Mouse (Mus musculus) lung, embryonic 16.5 days (tissue): ENCODE measurements around the gene Tas2r135. TPM values are rescaled to one million over a fixed set of nuclear protein-coding genes. Genes with fewer than 3 reads are reported as not detected.

Experiments
- ATAC-seq: fragments of 200-750 bp; cut with Nextera tagmentation; 2 replicates; pipeline ENCODE4 v1.8.0; 2017; ENCODE audit warnings: low read depth, mild to moderate bottlenecking, moderate library complexity
- H3K27ac ChIP-seq: fragments of 300-500 bp; sonication (generic); 2 replicates; pipeline ENCODE4 v1.5.1; 2014; ENCODE audit warnings: mild to moderate bottlenecking, control low read depth, low read length
- H3K27me3 ChIP-seq: fragments of 300-500 bp; sonication (generic); 2 replicates; pipeline ENCODE4 v1.6.1; 2014; ENCODE audit warnings: low read depth, low read length, mixed read lengths; ENCODE audit not compliant: control insufficient read depth, insufficient read depth
- H3K36me3 ChIP-seq: fragments of 300-500 bp; sonication (generic); 2 replicates; pipeline ENCODE4 v1.6.1; 2014; ENCODE audit warnings: low read length; ENCODE audit not compliant: control insufficient read depth, insufficient read depth
- H3K4me1 ChIP-seq: fragments of 300-500 bp; sonication (generic); replicated peaks from 2 replicates; pipeline ENCODE4 v1.6.1; 2014; ENCODE audit warnings: low read length, mixed read lengths; ENCODE audit not compliant: control insufficient read depth, insufficient read depth
- H3K4me2 ChIP-seq: fragments of 300-500 bp; sonication (generic); 2 replicates; pipeline ENCODE4 v1.6.1; 2014; ENCODE audit warnings: low read depth, low read length, control low read depth
- H3K4me3 ChIP-seq: fragments of 300-500 bp; sonication (generic); 2 replicates; pipeline ENCODE4 v1.5.1; 2014; ENCODE audit warnings: mild to moderate bottlenecking, low read length, control low read depth
- H3K9ac ChIP-seq: fragments of 300-500 bp; sonication (generic); 2 replicates; pipeline ENCODE4 v1.6.1; 2014; ENCODE audit warnings: low read length, control low read depth
- H3K9me3 ChIP-seq: fragments of 300-500 bp; sonication (generic); 2 replicates; pipeline ENCODE4 v1.6.1; 2016; ENCODE audit warnings: low read length; ENCODE audit not compliant: control insufficient read depth
- WGBS: fragments of 180-500 bp; shearing (Covaris S2); extraction: QIAGEN DNeasy Blood & Tissue Kit; methylation state at CpG from one replicate; pipeline ENCODE4 v1.1.7; 2014; 5-methylcytosine and 5-hydroxymethylcytosine counted together
- polyA plus RNA-seq: library from polyadenylated mRNA; unstranded; fragments of >200 nt; fragmentation: Nextera tagmentation; extraction: Ambion mirVana; gene quantifications from 2 replicates; pipeline ENCODE4 v1.2.1, GENCODE M21; 2015

The Tas2r135 gene
- polyA plus RNA-seq, 1 experiment from 2014 or later: not detected

GRCm38 (mm10) chr6:42362074-42362473 is 43.2 kb upstream of the Tas2r135 start:
- no peaks in the 10 kb centered on the region for H3K9me3 ChIP-seq
- ATAC-seq: no peak
- 39% methylated on average over 1 of the region's 1 CpGs for WGBS
- H3K4me3 ChIP-seq: no peak overlapping the region
- peaks cover 32% of the 10 kb centered on the region for H3K36me3 ChIP-seq
- peaks cover 30% of the 10 kb centered on the region for H3K4me1 ChIP-seq
- no peak overlapping the region for H3K4me2 ChIP-seq
- H3K27me3 ChIP-seq: no peaks in the 10 kb centered on the region
- H3K9ac ChIP-seq: peak overlapping the region; percentile 24; the same call in 1 of the 2 replicates
- peak overlapping the region; percentile 83 for H3K27ac ChIP-seq

DNA sequence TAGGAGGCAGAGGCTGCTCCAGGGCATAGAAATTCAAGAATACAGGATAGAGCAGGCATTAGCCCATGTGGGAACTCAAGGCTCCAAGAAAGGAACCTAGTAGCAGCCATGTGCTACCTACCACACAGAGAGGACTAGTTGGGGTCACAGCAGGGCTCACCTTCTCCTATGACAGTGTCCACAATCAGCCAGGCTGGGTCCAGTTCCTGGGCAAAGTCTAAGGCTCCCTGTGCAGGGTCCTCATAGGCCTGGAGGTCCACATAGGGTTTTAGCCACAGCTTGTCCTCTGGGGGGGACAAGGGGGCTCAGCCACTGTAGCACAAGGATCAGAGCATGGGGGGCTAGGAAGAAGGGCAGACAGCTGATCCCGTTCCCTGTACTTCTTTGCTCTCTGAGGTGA is 42.7 kb upstream of the Tas2r135 start:
- 67% methylated on average over 1 of the region's 1 CpGs for WGBS
- ATAC-seq: peak; percentile 21

GRCm38 (mm10) chr6:42362974-42363373 is 42.3 kb upstream of the Tas2r135 start:
- ATAC-seq: peak; percentile 85
- no peak overlapping the region for H3K4me3 ChIP-seq
- no peaks in the 10 kb centered on the region for H3K27me3 ChIP-seq
- H3K9ac ChIP-seq: no peak overlapping the region
- H3K36me3 ChIP-seq: peaks cover 26% of the 10 kb centered on the region
- peak overlapping the region; percentile 83; the same call in 1 of the 2 replicates for H3K27ac ChIP-seq
- peaks cover 23% of the 10 kb centered on the region for H3K4me1 ChIP-seq
- no peaks in the 10 kb centered on the region for H3K9me3 ChIP-seq
- H3K4me2 ChIP-seq: no peak overlapping the region
- WGBS: 24% methylated on average over 3 of the region's 3 CpGs

More for the DNA sequence above, 42.7 kb upstream of the Tas2r135 start:
- Histone ChIP-seq H3K4me2 (no peak overlapping the region), H3K9me3 (no peaks in the 10 kb centered on the region), H3K4me3 (no peak overlapping the region), H3K4me1 (peaks cover 26% of the 10 kb centered on the region), H3K27ac (peak overlapping the region; percentile 83), H3K9ac (peak overlapping the region; percentile 24; the same call in 1 of the 2 replicates), H3K27me3 (no peaks in the 10 kb centered on the region), H3K36me3 (peaks cover 29% of the 10 kb centered on the region)

DNA sequence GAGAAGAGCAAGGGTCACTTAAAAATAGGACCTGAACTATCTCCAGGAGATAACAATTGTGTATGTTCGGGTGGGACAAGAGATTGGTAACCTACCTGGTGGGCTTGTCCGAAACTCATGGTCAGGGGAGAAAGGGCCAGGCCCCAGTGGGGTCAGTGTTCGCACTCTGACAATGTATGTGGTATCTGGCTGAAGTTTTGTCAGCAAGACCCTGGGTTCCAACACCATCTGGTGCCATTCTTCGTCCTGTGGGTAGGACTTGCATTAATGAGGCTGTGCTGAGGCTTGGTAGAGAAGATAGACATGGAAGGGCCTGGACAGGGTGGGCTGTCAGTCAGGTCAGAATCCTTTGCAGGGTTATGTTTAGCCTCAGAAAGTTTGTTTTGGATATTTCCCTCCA is 41.2 kb upstream of the Tas2r135 start:
- no peak overlapping the region for H3K27ac ChIP-seq
- no peak for ATAC-seq
- H3K27me3 ChIP-seq: no peaks in the 10 kb centered on the region
- 80% methylated on average over 4 of the region's 4 CpGs for WGBS
- H3K9ac ChIP-seq: no peak overlapping the region
- no peak overlapping the region for H3K4me3 ChIP-seq
- no peak overlapping the region for H3K4me2 ChIP-seq
- peaks cover 18% of the 10 kb centered on the region for H3K36me3 ChIP-seq
- H3K4me1 ChIP-seq: peaks cover 16% of the 10 kb centered on the region
- no peaks in the 10 kb centered on the region for H3K9me3 ChIP-seq

GRCm38 (mm10) chr6:42364607-42365006 is 40.6 kb upstream of the Tas2r135 start:
- WGBS: 78% methylated on average over 15 of the region's 15 CpGs
- Histone ChIP-seq H3K4me3 (no peak overlapping the region), H3K36me3 (peaks cover 16% of the 10 kb centered on the region), H3K9ac (no peak overlapping the region), H3K9me3 (no peaks in the 10 kb centered on the region), H3K27ac (no peak overlapping the region), H3K4me1 (peaks cover 14% of the 10 kb centered on the region), H3K4me2 (no peak overlapping the region), H3K27me3 (no peaks in the 10 kb centered on the region)
- no peak for ATAC-seq

DNA sequence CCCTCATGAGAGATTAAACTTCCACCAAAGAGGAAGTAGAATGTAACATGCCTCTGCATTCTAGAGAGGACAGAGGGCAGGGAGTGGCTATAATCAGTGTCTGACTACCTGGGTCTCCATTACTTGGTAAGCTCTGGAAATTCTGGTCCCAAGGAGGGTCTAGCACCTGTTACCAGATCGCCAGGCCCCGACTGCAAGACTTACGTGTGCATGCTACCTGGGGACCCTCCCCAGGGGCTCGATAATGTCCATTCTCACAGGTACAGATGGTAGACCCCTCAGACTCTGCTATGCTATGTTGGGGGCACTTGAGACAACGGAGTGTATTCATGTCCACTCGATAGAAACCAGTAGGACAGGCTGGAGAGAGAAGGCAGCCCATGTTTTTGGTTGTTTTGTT is 40.0 kb upstream of the Tas2r135 start:
- ATAC-seq: no peak
- Histone ChIP-seq H3K4me2 (no peak overlapping the region), H3K9me3 (no peaks in the 10 kb centered on the region), H3K4me3 (no peak overlapping the region), H3K27me3 (no peaks in the 10 kb centered on the region), H3K4me1 (peaks cover 10% of the 10 kb centered on the region), H3K36me3 (peaks cover 11% of the 10 kb centered on the region), H3K9ac (no peak overlapping the region), H3K27ac (no peak overlapping the region)
- WGBS: 91% methylated on average over 6 of the region's 6 CpGs

DNA sequence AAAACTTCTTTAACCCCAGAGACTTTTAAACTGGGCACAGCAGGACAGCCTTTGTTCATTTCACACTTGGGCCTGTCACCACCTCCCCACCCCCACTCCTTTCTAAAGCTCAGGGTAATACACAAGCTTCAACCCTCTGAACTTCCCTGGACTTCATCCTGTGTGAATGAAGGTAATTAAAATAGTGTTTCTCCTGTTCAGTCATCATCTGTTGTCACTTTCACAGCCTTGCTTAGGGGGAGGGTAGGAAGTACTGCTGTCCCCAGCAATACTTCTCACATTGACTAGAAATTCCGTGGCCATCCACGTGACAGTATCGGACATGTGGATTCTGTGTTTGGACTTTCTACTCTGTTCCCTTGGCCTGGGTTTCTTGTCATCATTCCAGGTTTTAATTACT is 35.4 kb upstream of the Tas2r135 start:
- no peaks in the 10 kb centered on the region for H3K27me3 ChIP-seq
- WGBS: 30% methylated on average over 3 of the region's 3 CpGs
- H3K4me3 ChIP-seq: no peak overlapping the region
- H3K27ac ChIP-seq: peak overlapping the region; percentile 78
- H3K4me1 ChIP-seq: peaks cover 22% of the 10 kb centered on the region
- H3K4me2 ChIP-seq: no peak overlapping the region
- peak; percentile 67 for ATAC-seq
- no peaks in the 10 kb centered on the region for H3K9me3 ChIP-seq
- no peak overlapping the region for H3K9ac ChIP-seq
- H3K36me3 ChIP-seq: no peaks in the 10 kb centered on the region

GRCm38 (mm10) chr6:42370630-42371363 is 34.4 kb upstream of the Tas2r135 start:
- Histone ChIP-seq H3K27ac (peak overlapping the region; percentile 84), H3K9me3 (no peaks in the 10 kb centered on the region), H3K27me3 (no peaks in the 10 kb centered on the region), H3K4me2 (peak overlapping the region; percentile 30; the same call in 1 of the 2 replicates), H3K4me1 (peaks cover 26% of the 10 kb centered on the region), H3K9ac (no peak overlapping the region), H3K36me3 (no peaks in the 10 kb centered on the region), H3K4me3 (no peak overlapping the region)
- 33% methylated on average over 4 of the region's 4 CpGs for WGBS
- ATAC-seq: peak; percentile 82

- peak overlapping the region; percentile 84 for H3K27ac ChIP-seq
- no peak for ATAC-seq
- no peaks in the 10 kb centered on the region for H3K27me3 ChIP-seq
- 24% methylated on average over 3 of the region's 3 CpGs for WGBS
- peaks cover 35% of the 10 kb centered on the region for H3K4me1 ChIP-seq
- H3K36me3 ChIP-seq: no peaks in the 10 kb centered on the region
- H3K9me3 ChIP-seq: no peaks in the 10 kb centered on the region
- peak overlapping the region; percentile 89 for H3K4me2 ChIP-seq
- peak overlapping the region; percentile 68 for H3K4me3 ChIP-seq
- peak overlapping the region; percentile 82 for H3K9ac ChIP-seq
These were observed 33.2 kb upstream of the Tas2r135 start for GRCm38 (mm10) chr6:42372001-42372400.
